Mouse (Mus musculus) forebrain, postnatal 0 days (tissue): Measurements from ENCODE around the gene Tm7sf2. TPM values are rescaled to one million over a fixed set of nuclear protein-coding genes. Genes with fewer than 3 reads are reported as not detected.
A peak's percentile ranks its signal among the peaks of the same experiment; 100 is the strongest.
"Not testable (repeated sequence)": the region's sequence is repeated elsewhere in the genome, so short reads cannot be mapped to it uniquely, and the experiment has no call there.

Experiments
- ATAC-seq: fragments of 200-750 bp; cut with Nextera tagmentation; 2 replicates; pipeline ENCODE4 v1.8.0; 2017; ENCODE audit warnings: mild to moderate bottlenecking, moderate library complexity
- DNase-seq: peaks from one replicate; pipeline ENCODE4 v3.0.0-alpha.2; 2015
- H3K27ac ChIP-seq: fragments of 300-500 bp; sonication (generic); 2 replicates; pipeline ENCODE4 v1.5.1; 2014; ENCODE audit warnings: low read depth, mild to moderate bottlenecking, antibody characterized with exemption, low read length, moderate library complexity, mixed read lengths
- H3K27me3 ChIP-seq: fragments of 300-500 bp; sonication (generic); 2 replicates; pipeline ENCODE4 v1.6.1; 2014; ENCODE audit warnings: mild to moderate bottlenecking, low read length, mixed read lengths; ENCODE audit not compliant: insufficient read depth
- H3K36me3 ChIP-seq: fragments of 300-500 bp; sonication (generic); 2 replicates; pipeline ENCODE4 v1.6.1; 2014; ENCODE audit warnings: mild to moderate bottlenecking, moderate library complexity; ENCODE audit not compliant: insufficient read depth
- H3K4me1 ChIP-seq: fragments of 300-500 bp; sonication (generic); 2 replicates; pipeline ENCODE4 v1.6.1; 2014; ENCODE audit warnings: antibody characterized with exemption; ENCODE audit not compliant: insufficient read depth
- H3K4me2 ChIP-seq: fragments of 300-500 bp; sonication (generic); 2 replicates; pipeline ENCODE4 v1.6.1; 2014; ENCODE audit warnings: low read depth, mild to moderate bottlenecking, moderate library complexity
- H3K4me3 ChIP-seq: fragments of 300-500 bp; sonication (generic); 2 replicates; pipeline ENCODE4 v1.5.1; 2014; ENCODE audit warnings: low read depth, low read length, mixed read lengths
- H3K9ac ChIP-seq: fragments of 300-500 bp; sonication (generic); 2 replicates; pipeline ENCODE4 v1.6.1; 2014; ENCODE audit warnings: mild to moderate bottlenecking
- H3K9me3 ChIP-seq: fragments of 300-500 bp; sonication (generic); 2 replicates; pipeline ENCODE4 v1.6.1; 2016; ENCODE audit warnings: low read length
- CTCF ChIP-seq: sonication (generic); IDR thresholded peaks from 2 replicates; pipeline ENCODE4 v1.5.1; 2016; ENCODE audit warnings: antibody characterized with exemption, control low read depth, low read depth
- WGBS: fragments of 180-500 bp; shearing (Covaris S2); extraction: QIAGEN DNeasy Blood & Tissue Kit; methylation state at CpG from one replicate; pipeline ENCODE4 v1.1.7; 2014; 5-methylcytosine and 5-hydroxymethylcytosine counted together
- polyA plus RNA-seq: library from polyadenylated mRNA; unstranded; fragments of >200 nt; fragmentation: Nextera tagmentation; extraction: Ambion mirVana; gene quantifications from 2 replicates; pipeline ENCODE4 v1.2.1, GENCODE M21; 2015
- total RNA-seq: library from RNA; depleted of rRNA; stranded (reverse); fragments of >200 nt; gene quantifications from 2 replicates; pipeline ENCODE4 v1.2.3, GENCODE M21; 2014

Tm7sf2 gene
- total and polyA plus RNA-seq, 2 experiments from 2014 or later: 43.3 to 70.6 TPM

DNA sequence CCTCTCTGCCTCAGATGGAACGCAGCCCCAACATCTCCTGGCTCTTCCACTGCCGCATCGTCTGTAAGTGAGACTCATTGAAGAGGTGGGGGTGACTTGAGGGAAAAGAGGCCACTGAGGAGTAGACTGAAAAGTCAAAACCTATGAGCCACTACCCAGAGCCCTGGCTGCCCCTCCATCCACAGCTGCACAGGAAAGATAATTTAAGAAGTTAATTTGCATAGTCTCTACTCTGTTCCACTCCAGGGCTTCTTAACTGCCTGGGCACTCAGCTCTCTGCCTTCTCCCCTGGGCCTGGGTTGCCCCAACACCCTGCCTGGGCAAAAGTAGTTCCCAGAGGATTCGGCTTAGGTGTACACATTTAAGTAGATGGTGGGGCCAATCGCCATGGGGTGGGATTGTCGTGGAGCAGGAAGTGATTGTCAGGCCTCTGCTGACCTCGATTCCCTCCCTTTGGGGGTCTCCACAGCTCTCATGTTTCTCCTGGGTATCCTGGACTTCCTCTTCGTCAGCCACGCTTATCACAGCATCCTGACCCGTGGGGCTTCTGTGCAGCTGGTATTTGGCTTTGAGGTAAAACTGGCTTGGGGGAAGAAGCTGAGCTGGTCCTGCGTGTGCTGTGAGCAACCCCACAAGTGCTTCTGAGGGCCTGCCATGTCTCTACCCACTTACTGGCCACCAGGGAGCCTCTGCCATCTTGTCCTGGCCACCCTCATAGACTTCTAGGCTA, 19.3 kb downstream of the Tm7sf2 start:
- ATAC-seq: no peak
- Histone ChIP-seq H3K36me3 (peaks cover 54% of the 10 kb centered on the region), H3K4me3 (no peak overlapping the region)

DNA sequence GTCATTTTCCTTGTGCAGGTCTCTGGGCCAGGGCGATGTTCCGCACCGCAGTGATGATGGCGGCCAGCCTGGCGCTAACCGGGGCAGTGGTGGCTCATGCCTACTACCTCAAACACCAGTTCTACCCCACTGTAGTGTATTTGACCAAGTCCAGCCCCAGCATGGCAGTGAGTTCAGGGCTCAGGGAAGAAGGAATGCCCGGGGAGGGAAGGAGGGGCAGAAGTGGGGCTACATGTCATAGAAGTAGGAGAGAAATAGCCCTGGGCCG, 20.3 kb downstream of the Tm7sf2 start:
- Histone ChIP-seq H3K36me3 (peaks cover 44% of the 10 kb centered on the region), H3K27ac (no peak overlapping the region), H3K9ac (no peak overlapping the region), H3K4me3 (peak overlapping the region; percentile 89), H3K4me1 (peaks cover 12% of the 10 kb centered on the region; the same call in 1 of the 2 replicates), H3K27me3 (no peaks in the 10 kb centered on the region), H3K9me3 (no peaks in the 10 kb centered on the region), H3K4me2 (peak overlapping the region; percentile 95)
- ATAC-seq (no peak), DNase-seq (no peak)
- no peak for TF ChIP-seq CTCF
- 93% methylated on average over 8 of the region's 8 CpGs for WGBS

More for the DNA sequence above, 19.3 kb downstream of the Tm7sf2 start:
- DNase-seq: no peak
- TF ChIP-seq CTCF: no peak
- no peaks in the 10 kb centered on the region for H3K9me3 ChIP-seq
- H3K9ac ChIP-seq: no peak overlapping the region
- H3K4me1 ChIP-seq: peaks cover 12% of the 10 kb centered on the region; the same call in 1 of the 2 replicates
- no peaks in the 10 kb centered on the region for H3K27me3 ChIP-seq
- WGBS: 92% methylated on average over 11 of the region's 11 CpGs
- no peak overlapping the region for H3K4me2 ChIP-seq
- no peak overlapping the region for H3K27ac ChIP-seq

DNA sequence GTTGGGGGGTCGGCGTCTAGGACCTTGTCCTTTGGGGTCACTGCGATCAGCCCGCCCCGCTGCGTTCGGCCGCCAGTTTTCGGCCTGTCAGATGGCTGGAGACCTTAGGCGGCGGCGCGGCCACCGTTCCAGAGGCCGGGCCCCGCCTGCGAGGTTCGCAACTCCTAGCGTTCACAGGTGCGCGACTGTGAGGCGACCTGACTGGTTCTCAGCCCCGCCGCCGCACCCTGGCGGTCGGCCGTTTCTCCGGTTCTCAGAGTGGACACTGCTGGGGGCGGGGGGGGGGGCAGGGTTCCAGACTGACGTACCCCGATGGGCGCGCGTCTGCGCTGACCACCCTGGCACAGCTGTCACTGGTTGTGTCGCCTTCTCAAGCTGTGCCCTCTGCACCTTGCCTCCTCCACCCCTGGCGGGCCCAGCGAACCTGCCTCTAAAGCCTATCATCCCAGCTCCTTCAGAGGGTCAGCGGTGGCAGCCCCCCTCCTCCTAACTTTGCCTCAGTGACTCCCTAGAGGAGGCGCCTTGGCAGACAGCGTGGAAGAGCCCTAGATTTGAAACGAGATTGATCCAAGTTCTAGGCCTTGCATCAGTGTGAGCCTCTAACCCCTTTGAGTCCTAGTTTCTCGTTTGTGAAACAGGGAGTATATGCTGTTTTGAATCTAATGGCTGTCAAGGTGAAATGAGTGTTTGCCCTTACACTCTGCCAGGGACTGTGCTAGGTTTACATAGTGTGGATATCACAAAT, 20.8 kb downstream of the Tm7sf2 start:
- peak overlapping the region; percentile 90 for H3K9ac ChIP-seq
- no peaks in the 10 kb centered on the region for H3K27me3 ChIP-seq
- WGBS: 2% methylated on average over 42 of the region's 44 CpGs
- peak overlapping the region; percentile 98 for H3K27ac ChIP-seq
- ATAC-seq (peak; percentile 0; the same call in 1 of the 2 replicates), DNase-seq (no peak)
- no peaks in the 10 kb centered on the region for H3K9me3 ChIP-seq
- peak overlapping the region; percentile 95 for H3K4me2 ChIP-seq
- 0 out of 2 replicates have a peak, but pooled peaks have one; percentile 2 for TF ChIP-seq CTCF
- peaks cover 12% of the 10 kb centered on the region; the same call in 1 of the 2 replicates for H3K4me1 ChIP-seq
- H3K4me3 ChIP-seq: peak overlapping the region; percentile 89
- H3K36me3 ChIP-seq: peaks cover 39% of the 10 kb centered on the region

DNA sequence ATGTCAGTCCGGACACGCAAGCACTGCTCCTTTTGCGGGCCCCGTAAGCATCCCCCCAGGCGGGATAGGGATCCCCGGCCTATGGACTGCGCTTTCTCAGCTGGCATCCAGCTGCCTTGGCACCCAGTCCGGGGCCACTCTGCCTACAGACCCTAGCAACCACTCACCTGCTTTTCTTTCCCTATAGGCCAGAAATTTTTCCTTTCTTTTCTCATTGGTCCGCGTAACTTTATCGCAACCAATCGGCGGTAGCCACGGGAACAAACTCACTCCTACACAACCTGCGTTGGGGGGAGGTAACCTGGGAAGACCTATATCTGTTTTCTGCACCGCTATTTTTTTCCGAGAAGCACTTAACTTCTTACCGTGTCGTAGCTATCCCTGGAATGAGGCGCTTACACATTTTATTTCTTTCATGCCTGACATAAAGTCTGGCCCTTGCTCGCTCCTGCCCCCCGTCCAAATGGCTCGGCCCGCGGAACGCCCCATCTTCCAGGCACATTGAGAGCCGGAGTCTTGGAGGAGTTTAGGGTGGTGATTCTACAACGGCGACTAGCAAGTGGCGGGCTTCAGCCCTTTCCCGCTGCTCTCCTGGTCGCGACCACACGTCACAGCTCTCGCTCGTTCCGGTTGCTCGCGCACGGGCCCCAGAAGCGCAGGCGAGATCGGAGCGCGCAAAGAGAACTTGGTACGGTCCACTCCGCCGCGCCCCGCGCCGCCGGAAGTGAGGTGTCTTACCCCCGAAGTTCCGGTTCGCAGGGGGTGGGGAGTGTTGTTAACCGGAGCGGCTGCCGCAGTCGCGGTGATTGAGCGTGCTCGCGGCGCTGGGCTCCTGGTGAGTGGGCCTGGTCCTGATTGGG, 21.6 kb downstream of the Tm7sf2 start, which contains the start of gene Syvn1:
Gene Syvn1 (plus strand): TSS at position 283 of the 860 bp plus-strand sequence.
- Histone ChIP-seq H3K27me3 (no peaks in the 10 kb centered on the region), H3K9me3 (no peaks in the 10 kb centered on the region), H3K4me3 (peak within 1 kb of the TSS; percentile 89), H3K9ac (peak within 1 kb of the TSS; percentile 90), H3K4me1 (peaks cover 12% of the 10 kb centered on the region; the same call in 1 of the 2 replicates), H3K27ac (peak within 1 kb of the TSS; percentile 98), H3K4me2 (peak within 1 kb of the TSS; percentile 95), H3K36me3 (peaks cover 31% of the 10 kb centered on the region)
- WGBS: under 1% methylated on average over 65 of the region's 65 CpGs
- peak; percentile 12; the same call in 1 of the 2 replicates for TF ChIP-seq CTCF
- peak; percentile 94 for ATAC-seq
- DNase-seq: peak; percentile 95

DNA sequence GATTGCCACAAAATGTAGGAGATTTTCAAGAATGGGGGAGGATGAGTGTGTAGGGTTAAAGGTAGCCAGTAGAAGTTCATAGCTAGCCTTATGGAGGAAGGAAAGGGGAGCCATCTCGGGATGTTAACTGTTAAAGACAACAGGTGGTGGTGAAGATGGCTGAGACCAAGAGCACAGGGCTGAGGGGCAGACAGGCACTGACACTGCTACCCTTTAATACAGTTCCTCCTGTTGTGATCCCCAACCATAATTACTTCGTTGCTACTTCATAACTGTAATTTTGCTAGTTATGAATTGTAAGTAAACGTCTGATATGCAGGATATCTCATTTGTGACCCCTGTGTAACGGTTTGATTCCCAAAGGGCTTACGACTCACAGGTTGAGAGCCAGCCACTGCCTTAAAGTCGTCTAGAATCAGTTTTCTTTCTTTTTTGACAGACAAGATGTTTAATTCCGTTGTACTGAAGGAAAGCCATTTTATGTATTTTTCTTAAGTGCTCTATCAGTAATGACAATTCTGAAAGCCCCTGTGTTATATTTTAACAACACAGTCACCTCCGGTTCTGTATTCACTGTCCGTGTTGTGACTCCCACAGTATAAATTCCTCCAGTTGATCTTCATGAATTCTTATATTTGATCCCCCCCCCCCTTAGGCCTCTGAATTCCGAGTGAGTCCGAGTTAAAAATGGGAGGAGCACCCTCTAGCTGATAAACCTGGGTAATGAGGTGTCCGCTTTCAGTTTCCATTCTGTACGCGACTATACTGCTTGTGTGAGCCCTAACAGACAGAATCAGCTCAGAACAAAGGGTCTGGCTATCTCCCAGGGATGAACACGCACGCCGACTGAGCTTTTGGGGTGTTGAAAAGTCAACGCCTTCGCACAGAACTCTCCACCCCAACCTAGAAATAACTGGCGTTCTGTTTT, 22.5 kb downstream of the Tm7sf2 start:
- Histone ChIP-seq H3K9me3 (no peaks in the 10 kb centered on the region), H3K4me2 (peak overlapping the region; percentile 95), H3K4me1 (peaks cover 12% of the 10 kb centered on the region; the same call in 1 of the 2 replicates), H3K4me3 (peak overlapping the region; percentile 89), H3K27me3 (no peaks in the 10 kb centered on the region), H3K36me3 (peaks cover 22% of the 10 kb centered on the region), H3K9ac (peak overlapping the region; percentile 90), H3K27ac (peak overlapping the region; percentile 98)
- TF ChIP-seq CTCF: peak; percentile 36; the same call in 1 of the 2 replicates
- WGBS: 18% methylated on average over 20 of the region's 20 CpGs
- DNase-seq (no peak), ATAC-seq (peak; percentile 28)

DNA sequence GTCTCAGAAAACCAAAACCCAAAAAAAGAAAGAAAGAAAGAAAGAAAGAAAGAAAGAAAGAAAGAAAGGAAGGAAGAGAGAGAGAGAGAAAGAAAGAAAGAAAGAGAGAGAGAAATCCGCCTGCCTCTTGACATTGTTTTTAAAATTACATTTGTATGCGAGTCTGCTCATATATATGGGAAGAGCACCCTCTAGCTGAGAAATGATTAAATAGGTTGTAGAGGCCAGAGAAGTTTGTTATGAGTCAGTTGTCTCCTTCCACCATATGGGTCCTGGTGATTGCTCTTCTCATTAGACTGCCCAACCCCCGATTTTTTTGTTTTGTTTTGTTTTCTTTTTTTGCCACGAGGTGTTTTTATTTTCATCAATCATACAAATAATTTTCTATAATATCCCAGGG, 24.1 kb downstream of the Tm7sf2 start:
- H3K36me3 ChIP-seq, H3K9me3 ChIP-seq, H3K27me3 ChIP-seq, H3K27ac ChIP-seq, ATAC-seq, H3K4me3 ChIP-seq, H3K9ac ChIP-seq, H3K4me2 ChIP-seq: not testable (repeated sequence)
- TF ChIP-seq CTCF: peak; percentile 57
- WGBS: 54% methylated on average over 4 of the region's 4 CpGs
- H3K4me1 ChIP-seq: peaks cover 12% of the 10 kb centered on the region; the same call in 1 of the 2 replicates
- peak; percentile 56 for DNase-seq
